In genomic region chr10:52533893-52534287, GRCm38 (mm10) we compare ENCODE assay signal across 9 mouse cellular contexts.
DNase-seq lines count a peak whose midpoint lies in the region; ATAC-seq lines count a peak whose summit lies in the region.
"Had no signal": no experiment of that assay in that cellular context is flagged by ENCODE, and none has a peak within 500 bp of the region (broad histone marks: within the 10 kb centered on the region; RNA-seq: fewer than 3 reads in every experiment).

No protein-coding gene starts in this region.

- H3K36me3 ChIP-seq in hindbrain, embryonic 10.5 days = no peaks in the 10 kb centered on the region
- no peaks in the 10 kb centered on the region for H3K36me3 ChIP-seq in hindbrain, embryonic 13.5 days
- H3K36me3 ChIP-seq: neural tube, embryonic 13.5 days had no signal

- H3K9me3 ChIP-seq in hindbrain, embryonic 10.5 days = no peaks in the 10 kb centered on the region
- H3K9me3 ChIP-seq in hindbrain, embryonic 13.5 days = no peaks in the 10 kb centered on the region
- H3K9me3 ChIP-seq: neural tube, embryonic 13.5 days had no signal

- no peak overlapping the region for H3K27ac ChIP-seq in hindbrain, embryonic 10.5 days
- H3K27ac ChIP-seq in hindbrain, embryonic 13.5 days = no peak overlapping the region
- H3K27ac ChIP-seq: neural tube, embryonic 13.5 days had no signal

- no peak overlapping the region for H3K9ac ChIP-seq in hindbrain, embryonic 13.5 days
- H3K9ac ChIP-seq: neural tube, embryonic 13.5 days had no signal

- H3K4me2 ChIP-seq in hindbrain, embryonic 13.5 days = no peak overlapping the region
- H3K4me2 ChIP-seq: neural tube, embryonic 13.5 days had no signal

- no peak overlapping the region for H3K4me3 ChIP-seq in hindbrain, embryonic 10.5 days
- H3K4me3 ChIP-seq in hindbrain, embryonic 13.5 days = no peak overlapping the region
- H3K4me3 ChIP-seq: neural tube, embryonic 13.5 days had no signal

- no peak for ATAC-seq in hindbrain, embryonic 13.5 days (ENCODE audit: low FRiP score)

- 51% methylated on average over 4 of the region's 4 CpGs for WGBS in hindbrain, embryonic 10.5 days
- 54% methylated on average over 4 of the region's 4 CpGs for WGBS in hindbrain, embryonic 13.5 days

- no peaks in the 10 kb centered on the region for H3K27me3 ChIP-seq in hindbrain, embryonic 10.5 days (ENCODE audit: insufficient read depth, poor library complexity, severe bottlenecking)
- H3K27me3 ChIP-seq in hindbrain, embryonic 13.5 days = no peaks in the 10 kb centered on the region
- H3K27me3 ChIP-seq: neural tube, embryonic 13.5 days had no signal

- intact Hi-C loops in left cerebral cortex, postnatal 4 days (cut with DNase I) = loop anchor here (10.0 kb wide), 2 partner anchors 151 to 991 kb away; no protein-coding TSS in a partner anchor

- peak; percentile 21 for DNase-seq in hindbrain, embryonic 10.5 days (ENCODE audit: low spot score)
- DNase-seq in thymus, postnatal 4 days = peak; percentile 48
- DNase-seq in thymus, adult 18-20 months = no peak
- peak; percentile 20 for DNase-seq in embryo, embryonic 11.5 days (ENCODE audit: low read depth, low spot score)
- peak; percentile 51 for DNase-seq in left cerebral cortex, postnatal 4 days
- no peak for DNase-seq in thymus, postnatal 10 days (ENCODE audit: low spot score in 2 of 2)
- no peak for DNase-seq in heart, adult 8-10 months (ENCODE audit: low spot score)

- peaks cover 2% of the 10 kb centered on the region; the same call in 1 of the 2 replicates for H3K4me1 ChIP-seq in hindbrain, embryonic 10.5 days (replicated peaks)
- H3K4me1 ChIP-seq in hindbrain, embryonic 13.5 days (replicated peaks) = no peaks in the 10 kb centered on the region
- H3K4me1 ChIP-seq: neural tube, embryonic 13.5 days had no signal

Comparison
In these comparisons a context has a peak if more than half of its experiments do, and no peak if none do; other contexts are left out.
1. DNase-seq: peak in hindbrain, embryonic 10.5 days (single experiment), thymus, postnatal 4 days (single experiment), embryo, embryonic 11.5 days (single experiment) and left cerebral cortex, postnatal 4 days (single experiment); none in thymus, adult 18-20 months (0 of 2), thymus, postnatal 10 days (0 of 2) and heart, adult 8-10 months (single experiment).